Comparison of ENCODE assay signal across 31 mouse cellular contexts in genomic region chr14:21772506-21773281, GRCm38 (mm10). TPM values are rescaled to one million over a fixed set of nuclear protein-coding genes. Genes with fewer than 3 reads are reported as not detected.
A peak's percentile ranks its signal among the peaks of the same experiment; 100 is the strongest.
DNase-seq lines count a peak whose midpoint lies in the region; ATAC-seq lines count a peak whose summit lies in the region.
"Had no signal": no experiment of that assay in that cellular context is flagged by ENCODE, and none has a peak within 500 bp of the region (broad histone marks: within the 10 kb centered on the region; RNA-seq: fewer than 3 reads in every experiment).

No protein-coding gene starts in this region.

- no peak for DNase-seq in embryonic facial prominence, embryonic 10.5 days (ENCODE audit: low spot score)
- DNase-seq in heart, postnatal 10 days, result peak; percentile 29
- DNase-seq in heart, adult 11 months, result no peak
- peak; percentile 33 for DNase-seq in brain, adult 2 months (ENCODE audit: low read depth, low spot score)
- DNase-seq in retina, postnatal 1 day, result peak; percentile 70
- DNase-seq: adrenal gland, postnatal 14 days; cerebellum, adult 8-10 months; embryo, embryonic 11 days; kidney, adult 8-10 months; kidney, postnatal 4 days; lung, embryonic 14.5 days; lung, postnatal 14 days; midbrain, embryonic 14.5 days; right cerebral cortex, adult 18-20 months; spleen, adult 18-20 months; thymus, postnatal 14 days had no signal

- ATAC-seq in embryonic facial prominence, embryonic 13.5 days (ENCODE audit: insufficient number of reproducible peaks, insufficient read depth, low FRiP score, low TSS enrichment, low read depth), result no peak
- no peak for ATAC-seq in hindbrain, embryonic 16.5 days
- ATAC-seq: forebrain, embryonic 13.5 days; intestine, embryonic 16.5 days; Patski had no signal

- no peak overlapping the region for H3K4me2 ChIP-seq in embryonic facial prominence, embryonic 13.5 days
- H3K4me2 ChIP-seq in hindbrain, embryonic 16.5 days (ENCODE audit: low read length), result no peak overlapping the region
- H3K4me2 ChIP-seq: forebrain, embryonic 13.5 days; hindbrain, embryonic 12.5 days; limb, embryonic 12.5 days; liver, embryonic 15.5 days; lung, embryonic 14.5 days; neural tube, embryonic 15.5 days had no signal

- H3K9me3 ChIP-seq in embryonic facial prominence, embryonic 13.5 days, result no peaks in the 10 kb centered on the region
- no peaks in the 10 kb centered on the region for H3K9me3 ChIP-seq in embryonic facial prominence, embryonic 10.5 days
- no peaks in the 10 kb centered on the region for H3K9me3 ChIP-seq in hindbrain, embryonic 16.5 days (ENCODE audit: control insufficient read depth, low read length)
- H3K9me3 ChIP-seq: forebrain, embryonic 13.5 days; G1E; hindbrain, embryonic 12.5 days; limb, embryonic 12.5 days; liver, embryonic 15.5 days; neural tube, embryonic 15.5 days had no signal

- 65% methylated on average over 11 of the region's 11 CpGs for WGBS in embryonic facial prominence, embryonic 13.5 days
- WGBS in embryonic facial prominence, embryonic 10.5 days, result 82% methylated on average over 11 of the region's 11 CpGs
- WGBS in hindbrain, embryonic 16.5 days, result 84% methylated on average over 11 of the region's 11 CpGs

- H3K36me3 ChIP-seq in embryonic facial prominence, embryonic 13.5 days, result peaks cover 17% of the 10 kb centered on the region
- H3K36me3 ChIP-seq in embryonic facial prominence, embryonic 10.5 days (replicated peaks), result peaks cover 23% of the 10 kb centered on the region
- H3K36me3 ChIP-seq in hindbrain, embryonic 16.5 days (ENCODE audit: control insufficient read depth, insufficient read depth, low read length), result peaks cover 7% of the 10 kb centered on the region; the same call in 1 of the 2 replicates

- peak overlapping the region; percentile 39; the same call in 1 of the 2 replicates for H3K27ac ChIP-seq in embryonic facial prominence, embryonic 13.5 days
- H3K27ac ChIP-seq in embryonic facial prominence, embryonic 10.5 days (replicated peaks), result no peak overlapping the region
- no peak overlapping the region for H3K27ac ChIP-seq in hindbrain, embryonic 16.5 days (ENCODE audit: low read depth, low read length)
- H3K27ac ChIP-seq: forebrain, embryonic 13.5 days; hindbrain, embryonic 12.5 days; kidney, postnatal 0 days; limb, embryonic 12.5 days; liver, embryonic 15.5 days; neural tube, embryonic 15.5 days had no signal

- H3K4me1 ChIP-seq in embryonic facial prominence, embryonic 13.5 days, result peaks cover 13% of the 10 kb centered on the region
- peaks cover 27% of the 10 kb centered on the region for H3K4me1 ChIP-seq in embryonic facial prominence, embryonic 10.5 days
- no peaks in the 10 kb centered on the region; the same call in 1 of the 2 replicates for H3K4me1 ChIP-seq in hindbrain, embryonic 16.5 days (ENCODE audit: control insufficient read depth, insufficient read depth, low read depth, low read length)

- no peaks in the 10 kb centered on the region for H3K27me3 ChIP-seq in embryonic facial prominence, embryonic 13.5 days
- no peaks in the 10 kb centered on the region for H3K27me3 ChIP-seq in embryonic facial prominence, embryonic 10.5 days (replicated peaks; ENCODE audit: low read depth, poor library complexity, severe bottlenecking)
- no peaks in the 10 kb centered on the region for H3K27me3 ChIP-seq in hindbrain, embryonic 16.5 days (replicated peaks; ENCODE audit: control insufficient read depth, insufficient read depth, low read length)
- H3K27me3 ChIP-seq: forebrain, embryonic 13.5 days; hindbrain, embryonic 12.5 days; limb, embryonic 12.5 days; liver, embryonic 15.5 days; neural tube, embryonic 15.5 days; Patski had no signal

- no peak overlapping the region for H3K9ac ChIP-seq in embryonic facial prominence, embryonic 13.5 days
- no peak overlapping the region for H3K9ac ChIP-seq in hindbrain, embryonic 16.5 days (ENCODE audit: low read depth, low read length)
- H3K9ac ChIP-seq: forebrain, embryonic 13.5 days; hindbrain, embryonic 12.5 days; limb, embryonic 12.5 days; liver, embryonic 15.5 days; lung, embryonic 14.5 days; neural tube, embryonic 15.5 days had no signal

- no peak overlapping the region for H3K4me3 ChIP-seq in embryonic facial prominence, embryonic 13.5 days
- H3K4me3 ChIP-seq in embryonic facial prominence, embryonic 10.5 days, result no peak overlapping the region
- no peak overlapping the region for H3K4me3 ChIP-seq in hindbrain, embryonic 16.5 days (ENCODE audit: low read length)
- H3K4me3 ChIP-seq: forebrain, embryonic 13.5 days; hindbrain, embryonic 12.5 days; limb, embryonic 12.5 days; liver, embryonic 15.5 days; neural tube, embryonic 15.5 days had no signal

- intact Hi-C loops in heart, postnatal 10 days (cut with DNase I), result no loop called here

RNA-seq across cellular contexts. Expression of gene Dusp13, which starts 21.7 kb away (rescaled TPM):
- 0.34 and 0.51 TPM in 2 replicates for polyA plus RNA-seq in embryonic facial prominence, embryonic 13.5 days (2015; fragmentation: Nextera tagmentation; extraction: Ambion mirVana)
- polyA plus RNA-seq in embryonic facial prominence, embryonic 10.5 days (2016; fragmentation: Nextera tagmentation; extraction: Ambion mirVana), result 0.55 TPM in 1 of 2 replicates, not detected in the other
- under 1 TPM in 1 of 2 experiments, not detected in 1; 0.60 TPM for total RNA-seq in heart, postnatal 10 days (2021)
- 0.36 TPM in 1 of 2 replicates, not detected in the other for polyA plus RNA-seq in hindbrain, embryonic 16.5 days (2015; fragmentation: Nextera tagmentation; extraction: Ambion mirVana)
- total RNA-seq: adrenal gland, postnatal 14 days; liver, adult 2 months; monocyte, adult 5-6 weeks had no signal
- polyA plus RNA-seq: forebrain, embryonic 13.5 days; G1E; heart, embryonic 14.5 days; intestine, embryonic 16.5 days; kidney, postnatal 0 days; limb, embryonic 12.5 days; lung, embryonic 14.5 days; midbrain, embryonic 14.5 days had no signal

RNA-seq across cellular contexts. Expression of gene Samd8, which starts 22.4 kb away (rescaled TPM):
- 12.1 and 13.2 TPM in 2 replicates for polyA plus RNA-seq in embryonic facial prominence, embryonic 13.5 days (2015; fragmentation: Nextera tagmentation; extraction: Ambion mirVana)
- 9.5 and 10.4 TPM in 2 replicates for polyA plus RNA-seq in embryonic facial prominence, embryonic 10.5 days (2016; fragmentation: Nextera tagmentation; extraction: Ambion mirVana)
- total RNA-seq in heart, postnatal 10 days (2021), result 10 to 100 TPM; 27.2 to 30.5 TPM
- polyA plus RNA-seq in hindbrain, embryonic 16.5 days (2015; fragmentation: Nextera tagmentation; extraction: Ambion mirVana), result 20.4 TPM in 2 replicates

RNA-seq across cellular contexts. Expression of gene Vdac2, which starts 52.3 kb away (rescaled TPM):
- polyA plus RNA-seq in embryonic facial prominence, embryonic 13.5 days (2015; fragmentation: Nextera tagmentation; extraction: Ambion mirVana), result 209 and 221 TPM in 2 replicates
- polyA plus RNA-seq in embryonic facial prominence, embryonic 10.5 days (2016; fragmentation: Nextera tagmentation; extraction: Ambion mirVana), result 286 TPM in 2 replicates
- total RNA-seq in heart, postnatal 10 days (2021), result 100 to 1,000 TPM; 544 to 567 TPM
- polyA plus RNA-seq in hindbrain, embryonic 16.5 days (2015; fragmentation: Nextera tagmentation; extraction: Ambion mirVana), result 300 and 327 TPM in 2 replicates

RNA-seq across cellular contexts. Expression of gene Dupd1, which starts 58.3 kb away (rescaled TPM):
- polyA plus RNA-seq in embryonic facial prominence, embryonic 13.5 days (2015; fragmentation: Nextera tagmentation; extraction: Ambion mirVana), result 0.31 TPM in 1 of 2 replicates, not detected in the other
- not detected in 2 replicates for polyA plus RNA-seq in embryonic facial prominence, embryonic 10.5 days (2016; fragmentation: Nextera tagmentation; extraction: Ambion mirVana)
- under 1 TPM in 1 of 2 experiments, not detected in 1; 0.45 TPM for total RNA-seq in heart, postnatal 10 days (2021)
- 0.14 TPM in 1 of 2 replicates, not detected in the other for polyA plus RNA-seq in hindbrain, embryonic 16.5 days (2015; fragmentation: Nextera tagmentation; extraction: Ambion mirVana)
- total RNA-seq: G1E; heart, postnatal 36 days; liver, adult 2 months; monocyte, adult 5-6 weeks had no signal
- polyA plus RNA-seq: forebrain, embryonic 13.5 days; G1E; intestine, embryonic 16.5 days; kidney, postnatal 0 days; liver, adult 2 months; lung, embryonic 14.5 days; midbrain, embryonic 14.5 days; Patski had no signal

Comparison
In these comparisons a context has a peak if more than half of its experiments do, and no peak if none do; other contexts are left out.
1. DNase-seq: peak in heart, postnatal 10 days (2 of 2), brain, adult 2 months (single experiment) and retina, postnatal 1 day (single experiment); none in embryonic facial prominence, embryonic 10.5 days (single experiment) and heart, adult 11 months (single experiment).